Mouse (Mus musculus) lung, postnatal 36 days (tissue): ENCODE results near the gene Fscn2.
"Not testable (repeated sequence)": the region's sequence is repeated elsewhere in the genome, so short reads cannot be mapped to it uniquely, and the experiment has no call there.

Source experiments
- DNase-seq: peaks from one replicate; pipeline ENCODE4 v3.0.0; 2022; ENCODE audit warnings: mixed read lengths

Gene Fscn2

DNA sequence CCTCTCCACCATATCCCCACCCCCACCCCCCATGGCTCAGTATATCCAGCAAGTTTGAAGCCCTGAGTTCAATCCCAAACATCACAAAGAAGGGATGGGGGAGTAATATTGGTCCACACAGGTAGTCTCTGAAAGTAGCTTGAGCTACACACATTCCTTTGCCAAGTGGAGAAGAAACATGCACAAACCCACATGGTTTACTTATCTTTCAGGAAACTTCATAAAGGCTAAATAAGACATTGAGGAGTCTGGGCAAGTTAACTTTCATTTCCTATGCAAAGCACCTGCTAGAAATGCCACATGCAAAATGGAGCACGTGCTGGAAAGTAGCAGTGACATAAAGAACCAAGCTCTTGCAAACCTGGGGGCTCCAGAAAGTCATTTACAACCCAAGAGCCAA is 45.1 kb downstream of the Fscn2 start:
- DNase-seq = no peak

DNA sequence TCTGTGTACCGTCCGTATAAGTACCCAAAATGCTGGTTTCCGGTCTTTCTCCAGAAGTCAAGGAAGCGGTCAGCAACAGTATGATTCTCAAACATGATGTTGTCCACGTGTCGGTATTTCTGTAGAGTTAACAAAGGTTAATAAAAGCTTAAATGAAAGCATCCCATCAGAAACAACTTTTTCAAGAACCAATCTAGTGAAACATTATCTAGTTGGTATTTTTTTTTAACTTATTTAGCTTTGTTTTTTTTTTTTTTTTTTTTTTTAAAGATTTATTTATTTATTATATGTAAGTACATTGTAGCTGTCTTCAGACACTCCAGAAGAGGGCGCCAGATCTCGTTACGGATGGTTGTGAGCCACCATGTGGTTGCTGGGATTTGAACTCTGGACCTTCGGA is 52.3 kb downstream of the Fscn2 start:
- DNase-seq = not testable (repeated sequence)
